Mouse (Mus musculus) intestine, embryonic 14.5 days (tissue): ENCODE measurements around the gene Mas1. TPM values are rescaled to one million over a fixed set of nuclear protein-coding genes. Genes with fewer than 3 reads are reported as not detected.

ENCODE experiments used
- ATAC-seq: fragments of 200-750 bp; cut with Nextera tagmentation; replicated peaks from 2 replicates; pipeline ENCODE4 v1.8.0; 2017; ENCODE audit warnings: low read depth, moderate number of reproducible peaks, moderate TSS enrichment, moderate library complexity; ENCODE audit not compliant: low FRiP score, low TSS enrichment
- DNase-seq: peaks from one replicate; pipeline ENCODE4 v3.0.0-alpha.2; 2018; ENCODE audit warnings: low spot score
- H3K27ac ChIP-seq: fragments of 300-500 bp; sonication (generic); 2 replicates; pipeline ENCODE4 v1.5.1; 2014; ENCODE audit warnings: low read depth, mild to moderate bottlenecking, control low read depth
- H3K27me3 ChIP-seq: fragments of 300-500 bp; sonication (generic); replicated peaks from 2 replicates; pipeline ENCODE4 v1.6.1; 2014; ENCODE audit warnings: low read length, control low read depth; ENCODE audit not compliant: control insufficient read depth, insufficient read depth
- H3K36me3 ChIP-seq: fragments of 300-500 bp; sonication (generic); 2 replicates; pipeline ENCODE4 v1.6.1; 2014; ENCODE audit warnings: low read length, control low read depth; ENCODE audit not compliant: control insufficient read depth, insufficient read depth
- H3K4me1 ChIP-seq: fragments of 300-500 bp; sonication (generic); replicated peaks from 2 replicates; pipeline ENCODE4 v1.6.1; 2014; ENCODE audit warnings: low read length, control low read depth, mixed read lengths; ENCODE audit not compliant: control insufficient read depth, insufficient read depth
- H3K4me2 ChIP-seq: fragments of 300-500 bp; sonication (generic); 2 replicates; pipeline ENCODE4 v1.6.1; 2014; ENCODE audit warnings: low read length
- H3K4me3 ChIP-seq: fragments of 300-500 bp; sonication (generic); 2 replicates; pipeline ENCODE4 v1.5.1; 2014; ENCODE audit warnings: low read depth, low read length, control low read depth, mixed read lengths
- H3K9ac ChIP-seq: fragments of 300-500 bp; sonication (generic); 2 replicates; pipeline ENCODE4 v1.6.1; 2014; ENCODE audit warnings: mild to moderate bottlenecking, low read length
- H3K9me3 ChIP-seq: fragments of 300-500 bp; sonication (generic); 2 replicates; pipeline ENCODE4 v1.6.1; 2016; ENCODE audit warnings: low read length, control low read depth; ENCODE audit not compliant: control insufficient read depth
- WGBS: fragments of 180-500 bp; shearing (Covaris S2); extraction: QIAGEN DNeasy Blood & Tissue Kit; methylation state at CpG from one replicate; pipeline ENCODE4 v1.1.7; 2014; 5-methylcytosine and 5-hydroxymethylcytosine counted together
- polyA plus RNA-seq: library from polyadenylated mRNA; unstranded; fragments of >200 nt; fragmentation: Nextera tagmentation; extraction: Ambion mirVana; gene quantifications from 2 replicates; pipeline ENCODE4 v1.2.1, GENCODE M21; 2014

The Mas1 gene
- polyA plus RNA-seq, 1 experiment from 2014 or later = 0.64 TPM

- DNase-seq (no peak), ATAC-seq (no peak)
- Histone ChIP-seq H3K4me3 (no peak overlapping the region), H3K9ac (no peak overlapping the region), H3K9me3 (no peaks in the 10 kb centered on the region), H3K27ac (no peak overlapping the region), H3K36me3 (no peaks in the 10 kb centered on the region), H3K4me1 (no peaks in the 10 kb centered on the region), H3K4me2 (no peak overlapping the region), H3K27me3 (no peaks in the 10 kb centered on the region)
- WGBS = 72% methylated on average over 8 of the region's 8 CpGs
Observed at GRCm38 (mm10) chr17:12859006-12859520, 8.9 kb downstream of the Mas1 start.

GRCm38 (mm10) chr17:12858072-12858471, 9.9 kb downstream of the Mas1 start:
- DNase-seq (no peak), ATAC-seq (no peak)
- WGBS = 51% methylated on average over 4 of the region's 4 CpGs

GRCm38 (mm10) chr17:12857395-12857794, 10.5 kb downstream of the Mas1 start:
- H3K4me2 ChIP-seq = no peak overlapping the region
- H3K27ac ChIP-seq = no peak overlapping the region
- no peaks in the 10 kb centered on the region for H3K4me1 ChIP-seq
- DNase-seq (no peak), ATAC-seq (no peak)
- 35% methylated on average over 3 of the region's 3 CpGs for WGBS
- no peak overlapping the region for H3K4me3 ChIP-seq
- no peaks in the 10 kb centered on the region for H3K9me3 ChIP-seq
- H3K36me3 ChIP-seq = no peaks in the 10 kb centered on the region
- no peaks in the 10 kb centered on the region for H3K27me3 ChIP-seq
- H3K9ac ChIP-seq = no peak overlapping the region

More at GRCm38 (mm10) chr17:12858072-12858471, 9.9 kb downstream of the Mas1 start:
- H3K4me1 ChIP-seq = no peaks in the 10 kb centered on the region
- no peaks in the 10 kb centered on the region for H3K27me3 ChIP-seq
- no peak overlapping the region for H3K9ac ChIP-seq
- no peaks in the 10 kb centered on the region for H3K9me3 ChIP-seq
- no peak overlapping the region for H3K4me3 ChIP-seq
- H3K4me2 ChIP-seq = no peak overlapping the region
- no peak overlapping the region for H3K27ac ChIP-seq
- no peaks in the 10 kb centered on the region for H3K36me3 ChIP-seq

GRCm38 (mm10) chr17:12854386-12854785, 13.6 kb downstream of the Mas1 start:
- Histone ChIP-seq H3K4me2 (no peak overlapping the region), H3K27ac (no peak overlapping the region), H3K9ac (no peak overlapping the region), H3K4me1 (no peaks in the 10 kb centered on the region), H3K9me3 (no peaks in the 10 kb centered on the region), H3K4me3 (no peak overlapping the region), H3K27me3 (no peaks in the 10 kb centered on the region), H3K36me3 (no peaks in the 10 kb centered on the region)
- no peak for ATAC-seq
- no peak for DNase-seq
- WGBS = 90% methylated on average over 11 of the region's 11 CpGs

GRCm38 (mm10) chr17:12853821-12854220, 14.1 kb downstream of the Mas1 start:
- Histone ChIP-seq H3K27ac (no peak overlapping the region), H3K9ac (no peak overlapping the region), H3K27me3 (no peaks in the 10 kb centered on the region), H3K4me2 (no peak overlapping the region), H3K4me1 (no peaks in the 10 kb centered on the region), H3K4me3 (no peak overlapping the region), H3K36me3 (no peaks in the 10 kb centered on the region), H3K9me3 (no peaks in the 10 kb centered on the region)
- no peak for ATAC-seq
- 84% methylated on average over 2 of the region's 2 CpGs for WGBS
- DNase-seq = no peak

GRCm38 (mm10) chr17:12851689-12852088, 16.3 kb downstream of the Mas1 start:
- Histone ChIP-seq H3K4me1 (no peaks in the 10 kb centered on the region), H3K27ac (no peak overlapping the region), H3K9ac (no peak overlapping the region), H3K4me2 (no peak overlapping the region), H3K36me3 (no peaks in the 10 kb centered on the region), H3K9me3 (no peaks in the 10 kb centered on the region), H3K4me3 (no peak overlapping the region), H3K27me3 (no peaks in the 10 kb centered on the region)
- DNase-seq (no peak), ATAC-seq (no peak)
- 77% methylated on average over 11 of the region's 11 CpGs for WGBS

- Histone ChIP-seq H3K27me3 (no peaks in the 10 kb centered on the region), H3K4me2 (no peak overlapping the region), H3K27ac (no peak overlapping the region), H3K4me1 (peaks cover 4% of the 10 kb centered on the region; the same call in 1 of the 2 replicates), H3K9me3 (no peaks in the 10 kb centered on the region), H3K36me3 (no peaks in the 10 kb centered on the region), H3K9ac (no peak overlapping the region), H3K4me3 (no peak overlapping the region)
- no peak for DNase-seq
- 88% methylated on average over 8 of the region's 8 CpGs for WGBS
- no peak for ATAC-seq
Observed at GRCm38 (mm10) chr17:12849778-12850382, 18.1 kb downstream of the Mas1 start.

GRCm38 (mm10) chr17:12847736-12848135, 20.2 kb downstream of the Mas1 start:
- H3K4me1 ChIP-seq = peaks cover 4% of the 10 kb centered on the region; the same call in 1 of the 2 replicates
- no peak overlapping the region for H3K27ac ChIP-seq
- 53% methylated on average over 4 of the region's 4 CpGs for WGBS
- no peaks in the 10 kb centered on the region for H3K36me3 ChIP-seq
- no peak overlapping the region for H3K4me3 ChIP-seq
- ATAC-seq (no peak), DNase-seq (no peak)
- no peak overlapping the region for H3K9ac ChIP-seq
- H3K27me3 ChIP-seq = no peaks in the 10 kb centered on the region
- H3K4me2 ChIP-seq = no peak overlapping the region
- H3K9me3 ChIP-seq = no peaks in the 10 kb centered on the region

GRCm38 (mm10) chr17:12846474-12846873, 21.5 kb downstream of the Mas1 start:
- no peak overlapping the region for H3K27ac ChIP-seq
- ATAC-seq (no peak), DNase-seq (no peak)
- H3K27me3 ChIP-seq = no peaks in the 10 kb centered on the region
- H3K4me2 ChIP-seq = no peak overlapping the region
- H3K36me3 ChIP-seq = no peaks in the 10 kb centered on the region
- peaks cover 4% of the 10 kb centered on the region; the same call in 1 of the 2 replicates for H3K4me1 ChIP-seq
- H3K9ac ChIP-seq = no peak overlapping the region
- 90% methylated on average over 5 of the region's 5 CpGs for WGBS
- H3K9me3 ChIP-seq = no peaks in the 10 kb centered on the region
- no peak overlapping the region for H3K4me3 ChIP-seq
